Mouse (Mus musculus): ENCODE measurements around the gene Zfp292.
"Not testable (repeated sequence)": the region's sequence is repeated elsewhere in the genome, so short reads cannot be mapped to it uniquely, and the experiment has no call there.

Zfp292 gene

DNA sequence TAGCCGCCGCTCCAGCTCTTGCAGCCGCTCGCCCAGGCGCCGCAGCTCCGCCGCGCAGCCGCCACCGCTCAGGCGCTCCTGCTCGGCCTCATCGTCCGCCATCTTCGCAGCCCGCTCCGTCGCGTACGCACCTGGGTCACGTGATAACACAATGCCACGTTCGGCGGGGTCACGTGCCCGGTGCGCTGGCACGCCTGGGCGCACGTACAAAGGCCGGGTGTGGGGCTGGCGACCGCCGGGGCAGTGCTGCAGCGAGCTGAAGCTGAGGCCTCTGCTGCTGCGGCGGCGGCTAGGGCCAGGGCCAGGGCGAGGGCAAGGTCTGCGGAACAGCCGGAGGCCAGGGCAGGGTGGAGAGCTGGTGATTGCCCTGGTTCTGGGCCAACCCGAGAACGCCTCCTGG is at the start of gene Zfp292:
Gene Zfp292, minus strand, starts transcription at position 143 of the 400 bp plus-strand sequence.
- DNase-seq (ENCODE audit: low spot score) = peak; percentile 92

DNA sequence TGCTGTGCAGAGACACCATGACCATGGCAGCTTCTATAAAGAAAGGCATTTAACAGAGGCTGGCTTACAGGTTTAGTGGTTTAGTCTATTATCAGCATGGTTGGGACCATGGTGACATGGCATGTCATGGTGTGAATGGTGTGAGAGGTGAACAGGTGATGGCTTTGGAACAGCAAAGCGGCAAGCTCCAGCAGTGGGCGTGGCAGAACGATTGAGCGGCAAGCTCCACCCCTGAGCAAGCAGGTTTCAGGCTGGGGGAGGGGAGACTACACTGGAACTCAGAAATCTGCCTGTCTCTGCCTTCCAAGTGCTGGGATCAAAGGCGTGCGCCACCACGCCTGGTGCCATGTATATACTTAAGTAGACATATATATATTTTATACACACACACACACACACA is 45.6 kb upstream of the Zfp292 start:
- not testable (repeated sequence) for DNase-seq (ENCODE audit: low spot score)

- DNase-seq (ENCODE audit: low spot score) = no peak
Observed at GRCm38 (mm10) chr4:34922177-34922870, 39.6 kb upstream of the Zfp292 start.

DNA sequence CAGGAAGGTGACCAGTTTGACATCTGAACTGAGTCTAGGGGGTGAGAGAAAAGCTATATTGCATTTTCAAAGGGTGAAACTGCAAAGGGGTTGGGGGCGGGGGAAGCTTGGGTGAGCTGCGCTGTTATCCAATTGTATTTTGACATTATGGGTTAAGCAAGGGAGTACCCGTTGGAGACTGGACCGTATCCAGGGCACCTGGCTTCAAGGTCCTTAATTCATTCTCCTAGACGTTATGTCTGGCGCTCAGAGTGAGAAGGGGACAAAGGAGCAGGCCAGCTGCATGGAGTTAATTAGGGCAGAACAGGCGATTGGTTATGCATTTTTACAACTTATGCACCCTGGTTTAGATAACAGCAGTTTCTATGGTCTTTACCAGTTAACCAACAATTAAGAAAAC is 34.6 kb upstream of the Zfp292 start:
- peak; percentile 57 for DNase-seq (ENCODE audit: low spot score)

- DNase-seq (ENCODE audit: low spot score) = no peak
Observed at GRCm38 (mm10) chr4:34912171-34912570, 29.4 kb upstream of the Zfp292 start.

- DNase-seq (ENCODE audit: low spot score) = no peak
Observed at GRCm38 (mm10) chr4:34911401-34911800, 28.6 kb upstream of the Zfp292 start.

GRCm38 (mm10) chr4:34908127-34908526 is 25.4 kb upstream of the Zfp292 start:
- DNase-seq (ENCODE audit: low spot score) = peak; percentile 51

DNA sequence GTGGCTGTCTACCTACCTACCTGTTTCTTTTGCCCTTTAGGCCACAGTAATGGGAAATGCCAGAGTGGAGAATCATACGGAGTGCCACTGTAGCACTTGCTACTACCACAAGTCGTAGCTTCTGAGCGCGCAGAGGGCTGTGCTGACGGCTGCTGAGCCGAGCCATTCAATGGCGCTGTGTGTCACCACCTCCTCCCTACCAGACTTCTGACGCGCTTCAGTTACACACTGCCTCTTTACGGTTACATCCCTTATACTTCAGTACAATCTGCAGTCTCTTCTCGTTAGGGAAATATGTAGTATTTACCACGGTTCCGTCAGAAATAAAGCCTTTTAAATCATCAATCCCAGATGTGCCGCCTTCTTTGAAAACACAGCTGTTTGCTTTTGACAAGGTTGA is 24.3 kb upstream of the Zfp292 start:
- DNase-seq (ENCODE audit: low spot score) = no peak

GRCm38 (mm10) chr4:34906151-34906550 is 23.4 kb upstream of the Zfp292 start:
- no peak for DNase-seq (ENCODE audit: low spot score)

DNA sequence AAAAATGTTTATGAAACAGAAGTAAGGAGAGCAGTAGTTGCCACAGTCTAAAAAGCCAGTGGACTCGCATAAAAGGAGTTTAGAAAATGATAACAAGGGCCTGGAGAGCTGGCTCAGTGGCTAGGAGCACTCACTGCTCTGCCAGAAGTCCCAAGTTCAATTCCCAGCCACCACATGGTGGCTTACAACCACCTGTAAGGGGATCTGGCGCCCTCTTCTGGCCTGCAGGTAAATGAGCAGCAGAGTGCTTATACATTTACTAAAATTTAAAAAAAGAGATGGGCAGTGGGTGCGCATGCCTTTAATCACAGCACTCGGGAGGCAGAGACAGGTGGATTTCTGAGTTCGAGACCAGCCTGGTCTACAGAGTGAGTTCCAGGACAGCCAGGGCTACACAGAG is 22.6 kb upstream of the Zfp292 start:
- peak; percentile 60 for DNase-seq (ENCODE audit: low spot score)

GRCm38 (mm10) chr4:34901582-34901981 is 18.8 kb upstream of the Zfp292 start:
- DNase-seq (ENCODE audit: low spot score) = not testable (repeated sequence)

DNA sequence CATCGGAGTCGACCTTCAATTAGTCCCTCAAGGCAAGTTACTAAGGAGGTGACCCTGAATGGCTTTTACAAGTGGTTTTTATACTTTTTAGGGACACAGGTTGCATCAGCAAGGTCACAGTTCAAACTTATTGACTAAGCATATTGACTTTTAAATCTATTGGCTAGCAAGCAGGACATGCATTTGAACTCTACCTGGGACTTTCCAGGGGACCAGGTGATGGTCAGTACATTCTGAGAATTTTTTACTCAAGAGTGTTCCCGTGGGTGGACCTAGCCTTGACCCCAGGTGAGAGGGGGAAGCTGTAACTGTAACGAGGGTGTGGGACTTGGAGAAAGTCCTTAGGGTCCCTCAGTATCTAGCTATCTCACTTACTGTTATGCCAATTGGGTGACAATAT is 18.4 kb upstream of the Zfp292 start:
- DNase-seq (ENCODE audit: low spot score) = no peak

DNA sequence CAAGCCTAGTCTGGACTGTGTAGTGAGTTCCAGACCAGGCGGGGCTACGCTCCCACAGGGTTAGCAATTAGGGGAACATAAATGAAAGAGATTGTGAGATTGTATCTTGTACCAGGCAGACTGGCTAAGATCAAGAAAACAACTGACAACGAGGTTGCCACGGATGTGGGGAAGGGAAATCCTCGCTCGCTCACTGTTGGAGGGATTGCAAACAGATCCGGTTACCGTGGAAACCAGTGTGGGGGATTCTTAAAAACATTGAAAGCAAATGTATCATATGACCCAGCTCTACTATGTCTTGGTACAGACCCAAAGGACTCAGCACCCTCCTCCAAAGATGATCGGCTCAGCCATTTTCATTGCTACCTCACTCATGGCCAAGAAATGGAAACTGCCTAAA is 17.4 kb upstream of the Zfp292 start:
- DNase-seq (ENCODE audit: low spot score) = no peak

GRCm38 (mm10) chr4:34899322-34899721 is 16.6 kb upstream of the Zfp292 start:
- no peak for DNase-seq (ENCODE audit: low spot score)

GRCm38 (mm10) chr4:34898497-34898896 is 15.7 kb upstream of the Zfp292 start:
- DNase-seq (ENCODE audit: low spot score) = no peak

- no peak for DNase-seq (ENCODE audit: low spot score)
Observed at GRCm38 (mm10) chr4:34893479-34893878, 10.7 kb upstream of the Zfp292 start, which contains the start of gene Cga. Gene Cga (plus strand): TSS chr4:34893779.

DNA sequence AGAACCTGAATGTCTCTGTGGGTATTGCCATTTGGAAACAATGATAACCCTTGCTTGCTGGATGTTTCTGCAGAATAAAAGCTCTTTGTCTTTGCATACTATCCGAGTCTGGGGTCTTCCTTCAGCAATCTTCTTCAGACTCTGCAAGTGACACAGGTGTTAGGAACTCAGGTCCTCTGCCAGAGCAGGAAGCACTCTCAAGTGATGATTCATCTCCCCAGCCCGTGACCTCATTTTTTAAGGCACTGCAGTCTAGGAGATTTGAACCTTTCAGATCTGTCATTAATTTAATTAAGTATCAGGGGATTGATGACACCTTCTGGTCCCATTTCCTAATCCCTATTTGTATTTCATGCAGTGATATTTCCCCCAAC is 7.0 kb upstream of the Zfp292 start:
- DNase-seq (ENCODE audit: low spot score) = no peak

DNA sequence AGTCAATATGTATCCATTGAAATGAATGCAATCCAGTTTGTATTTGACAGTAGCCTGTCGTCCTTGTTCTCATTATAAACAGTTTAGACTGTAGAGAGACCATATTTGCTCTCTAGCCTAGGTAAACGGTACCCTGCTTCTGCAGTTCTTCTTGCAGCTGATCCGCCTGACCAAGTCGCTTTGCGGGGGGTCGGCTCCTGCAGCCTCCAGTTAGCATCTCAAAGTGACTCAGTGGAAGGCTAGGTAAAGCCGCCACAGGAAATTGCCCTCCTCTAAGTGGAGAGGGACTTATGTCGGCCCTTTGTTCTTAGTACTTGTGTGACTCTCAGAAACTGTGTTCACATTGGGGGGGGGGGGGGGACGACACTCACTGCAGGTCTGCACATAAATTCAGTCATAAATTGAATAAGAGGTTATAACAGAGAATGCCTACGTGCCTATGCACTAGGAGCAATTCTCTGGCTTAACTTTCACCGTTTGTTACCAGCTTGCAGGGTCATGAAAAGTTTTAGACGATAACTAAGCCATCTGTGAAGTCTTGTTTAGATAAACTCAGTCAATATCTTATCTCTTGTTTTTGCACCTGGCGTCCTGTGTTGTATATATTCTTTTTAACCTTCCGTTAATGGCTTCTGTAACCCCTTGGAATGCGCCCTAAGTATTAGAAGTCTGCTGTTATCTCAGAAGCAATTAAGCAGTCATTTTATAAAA is 6.5 kb upstream of the Zfp292 start:
- DNase-seq (ENCODE audit: low spot score) = no peak

DNA sequence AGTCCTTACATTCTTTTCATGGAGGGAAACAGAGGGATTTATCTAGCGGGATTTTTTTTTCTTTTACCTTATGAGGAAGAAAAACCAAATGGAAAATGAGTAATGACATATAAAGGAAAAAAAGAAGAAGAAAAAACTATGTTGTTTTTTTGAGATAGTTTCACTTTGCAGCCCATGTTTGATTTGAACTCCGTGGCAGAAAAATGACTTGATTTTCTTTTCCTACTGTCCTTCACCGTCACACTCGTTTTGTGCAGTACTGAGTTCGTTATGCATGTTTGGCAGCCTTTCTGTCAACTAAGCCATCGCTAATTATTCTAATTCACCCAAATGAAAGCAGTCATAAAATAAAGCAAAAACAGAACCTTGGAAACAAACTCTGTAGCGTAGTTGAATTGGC is 4.5 kb upstream of the Zfp292 start:
- DNase-seq (ENCODE audit: low spot score) = no peak

GRCm38 (mm10) chr4:34886490-34887111 is 3.8 kb upstream of the Zfp292 start:
- peak; percentile 81 for DNase-seq (ENCODE audit: low spot score)

DNA sequence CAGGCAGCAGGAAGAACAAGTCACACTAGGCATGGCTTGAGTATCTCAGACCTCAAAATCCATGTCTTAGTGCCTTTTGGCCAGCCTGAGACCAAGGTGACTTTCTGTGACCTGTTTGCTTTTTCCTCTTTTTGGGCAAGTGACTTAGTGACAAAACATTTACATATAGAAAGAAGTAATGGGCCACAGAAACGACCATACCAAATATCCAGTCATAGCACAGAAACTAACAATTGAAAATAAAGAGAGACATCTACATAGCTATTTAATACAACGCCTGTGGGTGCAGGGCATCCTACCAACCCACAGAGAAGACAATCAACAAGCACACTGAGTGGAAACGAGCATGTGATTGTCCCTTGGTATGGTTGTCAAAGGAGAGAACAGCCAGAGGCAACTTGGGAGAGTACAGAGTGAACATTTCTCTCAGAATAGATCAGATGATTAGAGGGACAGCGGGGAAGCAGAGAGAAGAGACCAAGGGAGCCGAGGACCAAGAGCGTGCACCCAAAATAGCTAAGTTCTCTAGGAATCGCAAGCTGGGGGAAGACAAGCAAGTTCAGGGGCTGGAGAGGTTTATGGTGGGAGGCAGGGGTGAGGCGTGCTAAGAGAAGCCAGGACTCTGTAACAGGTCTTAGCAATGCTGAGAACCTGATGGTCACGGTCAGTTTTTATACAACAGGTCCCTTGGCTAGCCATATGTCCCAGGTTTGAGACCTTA is 3.0 kb upstream of the Zfp292 start:
- no peak for DNase-seq (ENCODE audit: low spot score)

- no peak for DNase-seq (ENCODE audit: low spot score)
Observed at GRCm38 (mm10) chr4:34883366-34884029, 738 bp upstream of the Zfp292 start.
